Mouse (Mus musculus) ES-E14 (cell line): ENCODE measurements around the gene Dnase1l3.

Experiments
- CHD2 ChIP-seq: IDR thresholded peaks from 2 replicates; pipeline ENCODE4 v1.6.1; 2014; ENCODE audit warnings: mild to moderate bottlenecking, low read depth, low read length, inconsistent platforms
- HCFC1 ChIP-seq: IDR thresholded peaks from 2 replicates; pipeline ENCODE4 v1.6.1; 2012; ENCODE audit warnings: low read length, inconsistent platforms, borderline replicate concordance; ENCODE audit not compliant: insufficient read depth
- MAFK ChIP-seq: IDR thresholded peaks from 2 replicates; pipeline ENCODE4 v1.6.1; 2014; ENCODE audit warnings: mild to moderate bottlenecking, low read depth, low read length, inconsistent platforms; ENCODE audit not compliant: insufficient read depth
- ZC3H11A ChIP-seq: IDR thresholded peaks from 2 replicates; pipeline ENCODE4 v1.6.1; 2012; ENCODE audit warnings: low read depth, mild to moderate bottlenecking, inconsistent platforms, low read length, borderline replicate concordance
- ZNF384 ChIP-seq: IDR thresholded peaks from 2 replicates; pipeline ENCODE4 v1.6.1; 2012; ENCODE audit warnings: low read depth, low read length, inconsistent platforms

- TF ChIP-seq MAFK (no peak), ZC3H11A (no peak), ZNF384 (no peak), HCFC1 (no peak), CHD2 (no peak)
Observed at GRCm38 (mm10) chr14:7956427-7956826, 37.9 kb downstream of the Dnase1l3 start.
